Mouse (Mus musculus): ENCODE measurements at regions not wholly inside any gene's neighbourhood (a gene's known extent, or its start where the extent isn't known, plus 50 kb on each side); places are given as distances from the start of the nearest gene placed in this dataset.

- no peak for DNase-seq
Measured at GRCm38 (mm10) chr9:43983220-43983619, 60.0 kb upstream of the Thy1 start.

GRCm38 (mm10) chr9:43984181-43985062 lies 58.8 kb upstream of the Thy1 start:
- DNase-seq, result peak; percentile 84

- DNase-seq, result no peak
Measured at GRCm38 (mm10) chr9:43987957-43988356, 55.2 kb upstream of the Thy1 start.

GRCm38 (mm10) chr9:43988981-43989860 lies 54.0 kb upstream of the Thy1 start:
- DNase-seq, result no peak

GRCm38 (mm10) chr9:43990124-43990523 lies 53.1 kb upstream of the Thy1 start:
- DNase-seq, result no peak

- DNase-seq, result no peak
Measured at GRCm38 (mm10) chr9:43993221-43993976, 49.8 kb upstream of the Thy1 start.

All from right cerebral cortex, adult 18-20 months (tissue).